Mouse (Mus musculus) left cerebral cortex, adult 2 months (tissue): Measurements from ENCODE around the gene Sp6. TPM values are rescaled to one million over a fixed set of nuclear protein-coding genes. Genes with fewer than 3 reads are reported as not detected.

Source experiments
- DNase-seq, 2 experiments: peaks; one replicate each; pipeline ENCODE4 v3.0.0; 2021 to 2022; ENCODE audit warnings: low spot score in 2 of 2, mixed read lengths in 1 of 2; ENCODE audit errors: extremely low spot score in 1 of 2
- H3K27ac ChIP-seq: fragments of 200-600 bp; 2 replicates; pipeline ENCODE4 v1.8.1; 2022
- H3K4me3 ChIP-seq: fragments of 200-600 bp; 2 replicates; pipeline ENCODE4 v1.8.1; 2022
- CTCF ChIP-seq: fragments of 200-600 bp; IDR thresholded peaks from 2 replicates; pipeline ENCODE4 v1.8.1; 2022; ENCODE audit warnings: antibody characterized with exemption, mild to moderate bottlenecking, moderate library complexity
- intact Hi-C: fragments of 180-260 bp; cut with DNase I; formaldehyde crosslinking; loops from one replicate; pipeline ENCODE4 v1.15.1; 2025
- total RNA-seq, 2 experiments: library from RNA; stranded (reverse); gene quantifications; 2 replicates each; pipeline ENCODE4 v1.2.3; 2021

Sp6 gene
- total RNA-seq, 2 experiments from 2014 or later, result 0.91 to 1.8 TPM

GRCm38 (mm10) chr11:96974813-96975212, 38.4 kb upstream of the Sp6 start:
- intact Hi-C loops, result no loop called here
- no peak for TF ChIP-seq CTCF
- H3K27ac ChIP-seq, result no peak overlapping the region; the same call in 1 of the 2 replicates
- no peak for DNase-seq
- H3K4me3 ChIP-seq, result no peak overlapping the region

DNA sequence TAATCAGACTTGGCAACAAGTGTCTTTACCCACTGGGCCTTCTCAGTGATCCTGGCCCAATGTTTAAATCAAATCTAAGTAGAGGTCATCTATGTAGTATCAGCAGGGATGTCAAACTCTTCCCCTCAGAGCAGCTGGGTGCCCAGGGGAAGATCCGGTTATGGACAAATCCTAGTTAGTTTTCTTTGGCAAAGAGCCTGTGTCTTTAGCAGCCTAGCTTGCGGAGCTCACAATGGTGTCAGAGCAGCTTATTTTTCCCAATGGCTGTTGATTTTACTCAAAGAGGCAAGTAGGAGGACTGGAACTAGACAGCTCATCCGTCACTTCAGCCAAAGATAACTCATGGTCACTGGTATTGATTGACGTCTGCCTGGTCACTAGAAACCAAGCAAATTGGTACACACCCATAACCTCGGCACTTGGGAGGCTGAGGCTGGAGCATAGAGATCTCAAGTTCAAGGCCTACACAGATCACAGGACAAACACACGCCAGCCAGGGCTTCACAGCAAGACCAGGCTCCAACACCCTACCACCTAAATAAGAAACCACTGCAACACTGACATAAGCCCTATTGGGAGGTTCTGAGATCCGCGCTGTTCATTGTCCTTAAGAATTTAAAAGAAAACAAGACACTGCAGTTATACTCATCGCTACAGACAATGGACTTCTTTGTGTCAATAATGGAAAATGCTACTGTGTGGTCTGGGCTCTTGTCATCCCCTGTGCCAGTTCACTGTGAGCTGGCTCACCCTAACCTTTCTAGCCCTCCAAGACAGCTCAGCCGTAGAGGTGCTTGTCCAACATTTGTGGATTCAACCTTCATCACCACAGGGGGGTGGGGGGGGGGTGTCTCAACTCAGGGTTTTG, 37.4 kb upstream of the Sp6 start:
- intact Hi-C loops, result loop anchor here (2.0 kb wide), 1 partner anchor 59 kb away; the partner anchor contains the start of gene Cdk5rap3
- no peak for DNase-seq
- Histone ChIP-seq H3K27ac (peak overlapping the region; percentile 98), H3K4me3 (peak overlapping the region; percentile 82)
- TF ChIP-seq CTCF, result no peak

GRCm38 (mm10) chr11:96976379-96976687, 36.9 kb upstream of the Sp6 start:
- no peak for TF ChIP-seq CTCF
- intact Hi-C loops, result loop anchor here (2.0 kb wide), 1 partner anchor 60 kb away; the partner anchor contains the start of gene Cdk5rap3
- DNase-seq, result no peak
- peak overlapping the region; percentile 82 for H3K4me3 ChIP-seq
- H3K27ac ChIP-seq, result peak overlapping the region; percentile 98

DNA sequence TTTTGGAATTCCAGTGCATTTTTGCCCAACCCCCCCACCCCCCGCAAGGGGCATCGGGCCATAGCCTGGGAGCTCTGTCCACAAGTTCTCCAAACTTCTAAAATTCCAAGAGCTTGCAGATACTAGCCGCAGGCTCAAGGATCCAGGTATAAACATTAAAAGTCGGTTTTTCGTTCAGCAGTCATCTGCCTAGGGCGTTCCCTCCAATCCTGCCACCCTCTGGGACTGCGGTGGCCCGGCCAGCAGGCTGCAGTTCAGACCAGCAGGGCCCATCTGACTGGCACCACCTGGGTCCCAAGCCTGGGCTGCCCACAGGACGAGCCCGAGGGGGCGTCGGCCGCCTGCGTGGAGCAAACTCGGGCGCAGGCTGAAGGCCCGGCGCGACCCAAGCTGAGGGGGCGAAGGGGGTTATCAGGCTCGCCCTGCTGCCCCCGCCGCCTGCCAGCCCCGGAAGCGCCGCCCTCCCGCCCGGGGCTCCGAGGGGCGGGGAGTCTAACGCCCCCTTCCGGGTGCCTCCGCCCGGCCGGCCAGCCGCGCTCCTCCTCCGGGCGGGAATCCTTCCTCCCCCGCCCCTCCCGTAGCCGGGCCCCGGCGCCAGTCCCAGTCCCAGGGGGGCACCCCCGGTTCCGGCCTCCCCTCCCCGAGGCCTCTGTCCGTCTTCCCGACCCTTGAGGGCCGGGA, 36.1 kb upstream of the Sp6 start:
- peak; percentile 84 to 87 for DNase-seq
- intact Hi-C loops, result loop anchor here (2.0 kb wide), 1 partner anchor 60 kb away; the partner anchor contains the start of gene Cdk5rap3

GRCm38 (mm10) chr11:96977606-96978400, 35.4 kb upstream of the Sp6 start:
- no peak for TF ChIP-seq CTCF
- intact Hi-C loops, result loop anchor here (2.0 kb wide), 1 partner anchor 61 kb away; the partner anchor contains the start of gene Cdk5rap3

More for the DNA sequence above, 36.1 kb upstream of the Sp6 start:
- peak; percentile 23 for TF ChIP-seq CTCF
- peak overlapping the region; percentile 82 for H3K4me3 ChIP-seq
- peak overlapping the region; percentile 98 for H3K27ac ChIP-seq

GRCm38 (mm10) chr11:96978401-96979246, 34.6 kb upstream of the Sp6 start:
- H3K4me3 ChIP-seq, result peak overlapping the region; percentile 70
- peak overlapping the region; percentile 89 for H3K27ac ChIP-seq
- TF ChIP-seq CTCF, result no peak
- DNase-seq, result no peak
- intact Hi-C loops, result no loop called here

More at GRCm38 (mm10) chr11:96977606-96978400, 35.4 kb upstream of the Sp6 start:
- DNase-seq, result peak; percentile 99 to 100
- H3K27ac ChIP-seq, result peak overlapping the region; percentile 98
- H3K4me3 ChIP-seq, result peak overlapping the region; percentile 82

DNA sequence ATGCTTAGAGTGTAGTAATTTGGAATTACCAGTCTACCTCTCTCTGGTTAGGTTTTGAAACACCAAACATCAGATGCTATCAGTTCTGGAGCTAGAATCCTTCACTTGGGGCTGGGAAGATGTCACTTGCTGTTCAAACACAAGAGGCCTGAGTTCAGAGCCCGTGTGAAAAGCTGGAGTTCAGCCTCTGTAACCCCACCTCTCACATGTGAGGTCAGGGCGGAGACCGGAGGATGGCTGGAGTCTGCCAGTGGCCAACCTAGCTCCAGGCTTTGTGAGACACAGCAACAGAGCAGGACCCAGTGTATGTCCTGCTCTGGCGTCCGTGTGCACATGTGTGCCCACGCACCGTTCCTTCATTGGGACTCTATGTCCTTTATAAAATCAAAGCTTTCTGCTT, 33.9 kb upstream of the Sp6 start:
- Histone ChIP-seq H3K4me3 (no peak overlapping the region), H3K27ac (no peak overlapping the region)
- TF ChIP-seq CTCF, result no peak
- DNase-seq, result no peak
- intact Hi-C loops, result no loop called here

DNA sequence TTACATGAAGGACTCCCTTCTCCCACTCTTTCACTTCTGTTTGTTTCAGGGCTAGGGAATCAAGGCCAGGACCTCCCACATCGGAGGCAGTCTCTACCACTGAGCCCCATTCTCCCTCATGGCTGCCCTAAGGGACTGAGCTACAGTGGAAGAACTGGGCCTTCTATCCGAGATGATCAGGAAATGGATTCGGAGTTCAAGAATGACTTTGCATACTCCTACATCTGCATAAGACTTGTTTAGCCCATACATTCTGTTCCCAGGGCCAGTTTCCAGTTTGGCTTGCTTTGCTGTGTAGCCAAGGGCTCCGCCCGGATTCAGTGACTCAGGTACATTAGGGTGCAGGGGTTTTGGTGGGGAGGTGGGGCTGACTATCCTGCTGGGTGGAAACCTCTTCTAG, 33.2 kb upstream of the Sp6 start:
- Histone ChIP-seq H3K27ac (no peak overlapping the region), H3K4me3 (no peak overlapping the region)
- no peak for TF ChIP-seq CTCF
- no peak for DNase-seq
- intact Hi-C loops, result loop anchor here (5.0 kb wide), 1 partner anchor 167 kb away; no protein-coding TSS in a partner anchor

DNA sequence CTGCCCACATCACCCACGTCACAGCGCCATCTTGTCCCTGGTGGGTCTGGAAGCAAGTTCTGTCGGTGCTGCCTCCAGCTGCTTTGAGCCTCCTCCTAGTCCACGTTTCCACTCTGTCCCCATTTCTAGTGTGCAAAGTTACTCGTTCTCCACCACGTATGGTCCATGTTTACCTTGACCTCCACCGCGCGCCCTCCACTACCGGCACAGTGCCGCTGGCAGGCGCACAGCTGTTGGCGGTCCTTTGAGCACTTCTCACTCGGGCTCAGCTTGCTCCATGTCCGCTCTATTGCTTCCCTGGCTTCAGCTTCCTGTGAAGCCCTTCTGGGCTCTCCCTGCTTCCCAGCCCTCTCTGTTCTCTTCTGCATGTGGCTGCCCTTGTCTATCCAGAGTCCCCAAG, 31.7 kb upstream of the Sp6 start:
- Histone ChIP-seq H3K27ac (no peak overlapping the region), H3K4me3 (no peak overlapping the region)
- no peak for TF ChIP-seq CTCF
- intact Hi-C loops, result loop anchor here (5.0 kb wide), 1 partner anchor 166 kb away; no protein-coding TSS in a partner anchor
- DNase-seq, result no peak

DNA sequence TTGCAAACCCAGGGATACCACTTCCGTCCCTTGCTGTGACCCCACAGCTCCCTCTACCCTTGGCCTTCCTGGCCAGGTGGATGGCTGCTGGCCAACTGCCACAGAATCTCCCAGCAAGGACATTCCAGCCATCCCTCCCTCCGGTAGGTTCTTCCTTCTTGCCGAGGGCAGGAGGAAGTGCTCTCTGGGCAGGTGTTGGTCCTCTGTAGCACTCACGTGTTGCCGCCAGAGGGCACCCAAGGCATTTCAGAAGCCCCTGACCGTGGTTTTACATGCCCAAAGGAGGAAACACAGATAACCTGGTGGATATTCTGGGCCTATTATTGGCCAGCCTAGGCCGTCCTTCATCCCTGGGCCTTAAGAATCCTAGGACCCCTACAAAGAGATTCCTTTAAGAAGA, 30.8 kb upstream of the Sp6 start:
- H3K27ac ChIP-seq, result no peak overlapping the region
- intact Hi-C loops, result loop anchor here (1.0 to 5.0 kb wide), 3 partner anchors 40 to 165 kb away; no protein-coding TSS in a partner anchor
- H3K4me3 ChIP-seq, result no peak overlapping the region
- DNase-seq, result peak; percentile 80 to 84
- TF ChIP-seq CTCF, result peak; percentile 96
